Mouse (Mus musculus): Measurements from ENCODE around the gene Eif6. TPM values are rescaled to one million over a fixed set of nuclear protein-coding genes. Genes with fewer than 3 reads are reported as not detected.

Eif6 gene
- total RNA-seq, 2 experiments from 2014 or later = 137 to 148 TPM

GRCm38 (mm10) chr2:155825904-155826629 lies 658 bp downstream of the Eif6 start:
- no peak for DNase-seq (ENCODE audit: low spot score in 2 of 2)

GRCm38 (mm10) chr2:155823722-155824121 lies 3.0 kb downstream of the Eif6 start:
- no peak for DNase-seq (ENCODE audit: low spot score in 2 of 2)

GRCm38 (mm10) chr2:155820779-155821178 lies 5.9 kb downstream of the Eif6 start:
- no peak for DNase-seq (ENCODE audit: low spot score in 2 of 2)

GRCm38 (mm10) chr2:155819449-155820251 lies 7.1 kb downstream of the Eif6 start:
- DNase-seq (ENCODE audit: low spot score in 2 of 2) = no peak

- no peak for DNase-seq (ENCODE audit: low spot score in 2 of 2)
These were observed 7.5 kb downstream of the Eif6 start, which contains the start of gene BC029722 for GRCm38 (mm10) chr2:155819392-155819448. Gene BC029722 (minus strand): TSS chr2:155819426.

- DNase-seq (ENCODE audit: low spot score in 2 of 2) = peak; percentile 89 to 92
These were observed 7.9 kb downstream of the Eif6 start for GRCm38 (mm10) chr2:155818596-155819391.

GRCm38 (mm10) chr2:155817301-155818245 lies 9.2 kb downstream of the Eif6 start:
- peak in 1 of 2 experiments; percentile 35 for DNase-seq (ENCODE audit: low spot score in 2 of 2)

GRCm38 (mm10) chr2:155816179-155816578 lies 10.5 kb downstream of the Eif6 start:
- no peak for DNase-seq (ENCODE audit: low spot score in 2 of 2)

- no peak for DNase-seq (ENCODE audit: low spot score in 2 of 2)
These were observed 11.9 kb downstream of the Eif6 start for GRCm38 (mm10) chr2:155814829-155815228.

GRCm38 (mm10) chr2:155812637-155813036 lies 14.1 kb downstream of the Eif6 start:
- DNase-seq (ENCODE audit: low spot score in 2 of 2) = no peak

- DNase-seq (ENCODE audit: low spot score in 2 of 2) = peak; percentile 55 to 62
These were observed 14.8 kb downstream of the Eif6 start for GRCm38 (mm10) chr2:155811821-155812396.

GRCm38 (mm10) chr2:155809620-155810019 lies 17.1 kb downstream of the Eif6 start:
- DNase-seq (ENCODE audit: low spot score in 2 of 2) = no peak

GRCm38 (mm10) chr2:155807408-155807807 lies 19.3 kb downstream of the Eif6 start:
- DNase-seq (ENCODE audit: low spot score in 2 of 2) = no peak

GRCm38 (mm10) chr2:155806548-155806947 lies 20.2 kb downstream of the Eif6 start:
- DNase-seq (ENCODE audit: low spot score in 2 of 2) = peak in 1 of 2 experiments; percentile 49

GRCm38 (mm10) chr2:155805925-155806255 lies 20.8 kb downstream of the Eif6 start:
- DNase-seq (ENCODE audit: low spot score in 2 of 2) = no peak

GRCm38 (mm10) chr2:155805231-155805924 lies 21.3 kb downstream of the Eif6 start:
- peak in 1 of 2 experiments; percentile 54 for DNase-seq (ENCODE audit: low spot score in 2 of 2)

GRCm38 (mm10) chr2:155804053-155804452 lies 22.7 kb downstream of the Eif6 start:
- no peak for DNase-seq (ENCODE audit: low spot score in 2 of 2)

- no peak for DNase-seq (ENCODE audit: low spot score in 2 of 2)
These were observed 24.0 kb downstream of the Eif6 start for GRCm38 (mm10) chr2:155802761-155803160.

GRCm38 (mm10) chr2:155798613-155799012 lies 28.1 kb downstream of the Eif6 start:
- DNase-seq (ENCODE audit: low spot score in 2 of 2) = no peak
